Mouse (Mus musculus) lung, embryonic 16.5 days (tissue): ENCODE data around the gene Kctd18. TPM values are rescaled to one million over a fixed set of nuclear protein-coding genes. Genes with fewer than 3 reads are reported as not detected.

Experiments used
- polyA plus RNA-seq: library from polyadenylated mRNA; unstranded; fragments of >200 nt; fragmentation: Nextera tagmentation; extraction: Ambion mirVana; gene quantifications from 2 replicates; pipeline ENCODE4 v1.2.1, GENCODE M21; 2015

Kctd18 gene
- polyA plus RNA-seq, 1 experiment from 2014 or later = 17.4 TPM

Other genes with a start within 250 kb of the Kctd18 start
- 69.1 and 76.9 TPM in 2 replicates for gene Spats2l, start 244.8 kb downstream of the Kctd18 start, polyA plus RNA-seq
- gene Sgo2a, start 23.0 kb downstream of the Kctd18 start, polyA plus RNA-seq = 21.8 and 24.5 TPM in 2 replicates
- gene Aox1, start 11.0 kb upstream of the Kctd18 start, polyA plus RNA-seq = 0.97 TPM in 2 replicates
- gene Aox3, start 94.2 kb upstream of the Kctd18 start, polyA plus RNA-seq = 2.4 and 2.7 TPM in 2 replicates
- 0.05 and 0.26 TPM in 2 replicates for gene Aox4, start 191.4 kb upstream of the Kctd18 start, polyA plus RNA-seq